Mouse (Mus musculus) forebrain, embryonic 10.5 days (tissue): ENCODE results near the gene 1810043G02Rik. TPM values are rescaled to one million over a fixed set of nuclear protein-coding genes. Genes with fewer than 3 reads are reported as not detected.
"Not testable (repeated sequence)": the region's sequence is repeated elsewhere in the genome, so short reads cannot be mapped to it uniquely, and the experiment has no call there.

Experiments used
- DNase-seq: peaks from one replicate; pipeline ENCODE4 v3.0.0-alpha.2; 2017; ENCODE audit warnings: low spot score; ENCODE audit errors: extremely low spot score
- H3K27ac ChIP-seq: fragments of 300-500 bp; sonication (generic); 2 replicates; pipeline ENCODE4 v1.5.1; 2016; ENCODE audit warnings: mild to moderate bottlenecking
- H3K27me3 ChIP-seq: fragments of 300-500 bp; sonication (generic); 2 replicates; pipeline ENCODE4 v1.6.1; 2016; ENCODE audit warnings: mild to moderate bottlenecking; ENCODE audit not compliant: poor library complexity, severe bottlenecking
- H3K36me3 ChIP-seq: fragments of 300-500 bp; sonication (generic); replicated peaks from 2 replicates; pipeline ENCODE4 v1.6.1; 2016; ENCODE audit warnings: mild to moderate bottlenecking, moderate library complexity
- H3K4me1 ChIP-seq: fragments of 300-500 bp; sonication (generic); 2 replicates; pipeline ENCODE4 v1.6.1; 2016
- H3K4me3 ChIP-seq: fragments of 300-500 bp; sonication (generic); 2 replicates; pipeline ENCODE4 v1.5.1; 2016; ENCODE audit warnings: mild to moderate bottlenecking, moderate library complexity
- H3K9me3 ChIP-seq: fragments of 300-500 bp; sonication (generic); 2 replicates; pipeline ENCODE4 v1.6.1; 2016; ENCODE audit warnings: mild to moderate bottlenecking, moderate library complexity
- WGBS: fragments of 180-500 bp; shearing (Covaris S2); methylation state at CpG from one replicate; pipeline ENCODE4 v1.1.7; 2016; 5-methylcytosine and 5-hydroxymethylcytosine counted together
- polyA plus RNA-seq: library from polyadenylated mRNA; unstranded; fragments of >200 nt; fragmentation: Nextera tagmentation; extraction: Ambion mirVana; gene quantifications from 2 replicates; pipeline ENCODE4 v1.2.1, GENCODE M21; 2016

1810043G02Rik gene
- polyA plus RNA-seq, 1 experiment from 2014 or later = 37.4 TPM

DNA sequence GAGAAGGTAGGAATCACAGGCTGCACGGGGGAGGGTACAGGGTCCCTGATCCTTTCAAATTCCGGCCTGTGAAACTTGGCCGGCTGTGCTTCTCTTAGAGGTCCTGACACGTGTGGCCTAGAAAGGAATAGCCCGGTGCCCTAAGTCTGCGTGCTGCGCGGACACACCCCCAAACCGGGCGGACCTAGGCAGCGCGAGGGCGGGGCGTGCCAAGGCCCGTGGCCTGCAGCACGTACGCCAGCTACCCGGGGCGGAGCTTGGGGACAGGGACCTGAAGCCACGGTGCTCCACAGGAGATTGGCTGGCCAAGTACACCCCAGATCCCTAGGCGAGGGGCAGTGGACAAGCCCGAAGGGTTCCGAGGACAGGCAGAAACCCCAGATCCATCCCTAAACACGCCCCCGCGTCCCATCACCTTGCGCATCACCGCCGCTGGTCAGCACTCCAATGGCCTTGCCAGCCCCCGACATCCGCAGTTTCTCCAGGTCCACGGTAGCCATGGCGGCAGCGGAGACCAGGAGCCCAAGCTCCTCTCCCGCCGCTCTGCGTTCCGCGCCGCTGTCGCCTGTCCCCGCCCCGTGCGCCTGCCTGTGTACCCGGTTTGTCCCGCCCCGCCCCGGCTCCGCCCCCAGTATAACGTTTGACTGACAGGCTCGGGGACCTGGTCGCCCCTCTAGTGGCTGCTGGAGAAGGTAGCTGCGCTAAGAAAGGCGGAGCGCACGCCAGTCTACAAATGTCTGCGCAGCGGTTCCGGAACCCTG, 31.0 kb downstream of the 1810043G02Rik start:
- Histone ChIP-seq H3K4me1 (peaks cover 60% of the 10 kb centered on the region), H3K27me3 (no peaks in the 10 kb centered on the region), H3K36me3 (peaks cover 33% of the 10 kb centered on the region), H3K4me3 (peak overlapping the region; percentile 84), H3K9me3 (0 out of 2 replicates have a peak, but pooled peaks cover under 1% of the 10 kb centered on the region), H3K27ac (peak overlapping the region; percentile 99)
- DNase-seq = peak; percentile 97
- WGBS = under 1% methylated on average over 59 of the region's 59 CpGs

- Histone ChIP-seq H3K27ac (peak within 1 kb of the TSS; percentile 99), H3K4me3 (peak within 1 kb of the TSS; percentile 84), H3K36me3 (peaks cover 28% of the 10 kb centered on the region), H3K4me1 (peaks cover 54% of the 10 kb centered on the region), H3K27me3 (no peaks in the 10 kb centered on the region), H3K9me3 (peaks cover 6% of the 10 kb centered on the region; the same call in 1 of the 2 replicates)
- DNase-seq = no peak
- WGBS = under 1% methylated on average over 9 of the region's 9 CpGs
These were observed 31.6 kb downstream of the 1810043G02Rik start, which contains the start of gene Pfkl for GRCm38 (mm10) chr10:78009945-78010293. TSS of gene Pfkl (minus strand) at chr10:78010083.

- Histone ChIP-seq H3K4me1 (peaks cover 50% of the 10 kb centered on the region), H3K27me3 (no peaks in the 10 kb centered on the region), H3K9me3 (peaks cover 6% of the 10 kb centered on the region; the same call in 1 of the 2 replicates), H3K4me3 (peak overlapping the region; percentile 84), H3K36me3 (peaks cover 24% of the 10 kb centered on the region), H3K27ac (peak overlapping the region; percentile 99)
- 21% methylated on average over 10 of the region's 10 CpGs for WGBS
- peak; percentile 42 for DNase-seq
These were observed 32.0 kb downstream of the 1810043G02Rik start for GRCm38 (mm10) chr10:78010335-78010734.

GRCm38 (mm10) chr10:78011116-78011515, 32.8 kb downstream of the 1810043G02Rik start:
- peaks cover 42% of the 10 kb centered on the region for H3K4me1 ChIP-seq
- peaks cover 16% of the 10 kb centered on the region for H3K36me3 ChIP-seq
- H3K27me3 ChIP-seq, H3K4me3 ChIP-seq, H3K9me3 ChIP-seq, H3K27ac ChIP-seq, DNase-seq: not testable (repeated sequence)
- 92% methylated on average over 5 of the region's 5 CpGs for WGBS

- Histone ChIP-seq H3K27me3 (no peaks in the 10 kb centered on the region), H3K4me3 (no peak overlapping the region), H3K27ac (no peak overlapping the region), H3K36me3 (peaks cover 5% of the 10 kb centered on the region; the same call in 1 of the 2 replicates), H3K9me3 (peaks cover 6% of the 10 kb centered on the region; the same call in 1 of the 2 replicates), H3K4me1 (peaks cover 25% of the 10 kb centered on the region)
- no peak for DNase-seq
- 94% methylated on average over 18 of the region's 18 CpGs for WGBS
These were observed 34.6 kb downstream of the 1810043G02Rik start for GRCm38 (mm10) chr10:78012661-78013495.

DNA sequence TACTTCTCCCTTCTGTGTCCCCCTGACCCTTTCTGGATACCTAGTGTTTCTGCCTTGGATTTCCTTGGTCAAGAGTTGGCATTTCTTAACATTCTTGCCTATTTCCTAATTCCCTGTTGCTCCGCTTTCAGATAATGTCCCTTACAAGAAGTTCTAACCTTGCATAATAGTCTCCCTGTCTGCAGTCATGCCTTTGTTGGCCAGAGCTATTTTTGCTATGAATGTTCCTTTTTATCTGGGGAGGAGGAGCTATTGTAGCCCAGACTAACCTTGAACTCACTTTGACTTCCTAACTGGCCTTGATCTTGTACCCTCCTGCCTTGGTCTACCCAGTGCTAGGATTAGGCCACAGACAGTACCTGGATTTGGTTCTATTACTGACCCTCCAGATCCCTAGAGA, 37.2 kb downstream of the 1810043G02Rik start:
- WGBS = 98% methylated on average over 1 of the region's 1 CpGs
- Histone ChIP-seq H3K27me3 (no peaks in the 10 kb centered on the region), H3K9me3 (peaks cover 6% of the 10 kb centered on the region; the same call in 1 of the 2 replicates), H3K4me1 (peaks cover 10% of the 10 kb centered on the region), H3K4me3 (no peak overlapping the region), H3K36me3 (no peaks in the 10 kb centered on the region), H3K27ac (no peak overlapping the region)
- no peak for DNase-seq

GRCm38 (mm10) chr10:78016366-78016765, 38.0 kb downstream of the 1810043G02Rik start:
- Histone ChIP-seq H3K4me1 (peaks cover 9% of the 10 kb centered on the region), H3K36me3 (no peaks in the 10 kb centered on the region), H3K4me3 (no peak overlapping the region), H3K27ac (no peak overlapping the region), H3K27me3 (no peaks in the 10 kb centered on the region), H3K9me3 (peaks cover 6% of the 10 kb centered on the region; the same call in 1 of the 2 replicates)
- DNase-seq = no peak
- 55% methylated on average over 5 of the region's 5 CpGs for WGBS

- Histone ChIP-seq H3K27ac (peak overlapping the region; percentile 62; the same call in 1 of the 2 replicates), H3K4me3 (peak overlapping the region; percentile 48), H3K4me1 (peaks cover 9% of the 10 kb centered on the region), H3K27me3 (no peaks in the 10 kb centered on the region), H3K9me3 (peaks cover 6% of the 10 kb centered on the region; the same call in 1 of the 2 replicates), H3K36me3 (no peaks in the 10 kb centered on the region)
- DNase-seq = peak; percentile 80
- WGBS = 26% methylated on average over 19 of the region's 19 CpGs
These were observed 40.5 kb downstream of the 1810043G02Rik start for GRCm38 (mm10) chr10:78018797-78019203.

DNA sequence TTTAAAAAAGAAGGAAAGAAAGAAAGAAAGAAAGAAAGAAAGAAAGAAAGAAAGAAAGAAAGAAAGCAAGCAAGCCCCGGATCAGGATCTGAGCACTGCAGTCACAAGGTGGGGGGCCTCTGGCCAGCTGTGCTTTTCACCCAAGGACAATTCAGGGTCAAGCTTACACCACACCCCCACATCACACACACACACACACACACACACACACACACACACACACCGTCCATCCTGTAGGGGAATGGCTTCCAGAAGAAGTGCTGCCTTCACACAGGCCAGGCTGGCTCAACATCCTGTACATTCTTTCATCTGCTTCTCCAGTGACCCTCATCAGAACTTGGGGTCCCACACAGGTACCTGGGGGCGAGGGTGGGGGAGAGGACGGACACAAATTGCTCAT, 41.0 kb downstream of the 1810043G02Rik start:
- DNase-seq = no peak
- 84% methylated on average over 4 of the region's 4 CpGs for WGBS
- no peak overlapping the region for H3K27ac ChIP-seq
- H3K27me3 ChIP-seq = no peaks in the 10 kb centered on the region
- H3K36me3 ChIP-seq = no peaks in the 10 kb centered on the region
- no peak overlapping the region for H3K4me3 ChIP-seq
- peaks cover 6% of the 10 kb centered on the region; the same call in 1 of the 2 replicates for H3K9me3 ChIP-seq
- peaks cover 9% of the 10 kb centered on the region for H3K4me1 ChIP-seq

DNA sequence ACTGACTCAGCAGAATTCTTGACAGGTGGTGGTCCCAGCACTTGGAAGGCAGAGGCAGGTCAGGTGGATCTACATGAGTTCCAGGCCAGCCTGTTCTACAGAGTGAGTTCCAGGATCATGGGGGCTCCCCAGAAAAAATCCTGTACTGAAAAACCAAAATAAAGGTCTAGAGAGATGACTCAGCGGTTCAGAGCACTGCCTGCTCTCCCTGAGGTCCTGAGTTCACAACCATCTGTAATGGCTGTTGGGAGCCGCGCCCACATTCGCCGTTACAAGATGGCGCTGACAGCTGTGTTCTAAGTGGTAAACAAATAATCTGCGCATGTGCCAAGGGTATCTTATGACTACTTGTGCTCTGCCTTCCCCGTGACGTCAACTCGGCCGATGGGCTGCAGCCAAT, 41.7 kb downstream of the 1810043G02Rik start:
- H3K4me1 ChIP-seq, H3K9me3 ChIP-seq, H3K36me3 ChIP-seq, H3K27ac ChIP-seq, H3K27me3 ChIP-seq, H3K4me3 ChIP-seq, DNase-seq: not testable (repeated sequence)
- WGBS = 93% methylated on average over 7 of the region's 11 CpGs

DNA sequence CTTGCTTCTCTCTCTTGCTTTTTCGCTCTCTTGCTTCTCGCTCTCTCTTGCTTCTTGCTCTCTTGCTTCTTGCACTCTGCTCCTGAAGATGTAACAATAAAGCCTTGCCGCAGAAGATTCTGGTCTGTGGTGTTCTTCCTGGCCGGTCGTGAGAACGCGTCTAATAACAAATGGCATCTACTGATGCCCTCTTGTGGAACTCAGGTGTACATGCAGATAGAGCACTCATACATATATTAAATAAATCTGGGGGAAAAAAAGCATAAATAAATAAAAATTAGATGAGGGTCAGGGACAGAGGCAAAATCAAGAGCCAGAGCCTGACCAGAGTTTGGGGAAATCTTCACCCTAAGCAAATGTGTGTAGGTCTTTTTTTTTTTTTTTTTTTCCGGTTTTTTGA, 47.1 kb downstream of the 1810043G02Rik start:
- H3K9me3 ChIP-seq, H3K4me1 ChIP-seq, DNase-seq, H3K36me3 ChIP-seq, H3K27me3 ChIP-seq, H3K4me3 ChIP-seq, H3K27ac ChIP-seq: not testable (repeated sequence)
- 85% methylated on average over 6 of the region's 8 CpGs for WGBS

- peak; percentile 73 for DNase-seq
- Histone ChIP-seq H3K9me3 (no peaks in the 10 kb centered on the region), H3K4me1 (no peaks in the 10 kb centered on the region), H3K27me3 (no peaks in the 10 kb centered on the region), H3K27ac (no peak overlapping the region), H3K4me3 (no peak overlapping the region), H3K36me3 (no peaks in the 10 kb centered on the region)
- WGBS = 5% methylated on average over 5 of the region's 5 CpGs
These were observed 49.8 kb downstream of the 1810043G02Rik start for GRCm38 (mm10) chr10:78028129-78028528.

DNA sequence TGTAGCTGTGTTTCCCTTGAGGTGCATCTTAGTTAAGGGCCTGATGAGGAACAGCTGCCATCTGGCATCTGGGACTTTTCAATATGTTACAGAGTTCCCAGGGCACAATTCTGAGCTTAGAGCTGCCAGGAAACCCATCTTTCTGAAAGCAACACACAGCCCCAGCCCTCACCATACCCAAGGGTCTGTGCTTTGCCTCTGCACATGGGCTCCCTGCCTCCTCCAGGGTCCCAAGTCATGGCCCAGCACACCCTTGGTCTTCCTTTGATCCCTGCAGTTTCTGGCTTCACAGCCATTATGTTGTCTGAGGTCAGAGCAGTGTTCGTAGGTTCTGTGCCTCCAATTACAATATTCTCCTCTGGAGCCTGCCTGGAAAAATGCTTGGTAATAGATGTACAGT, 50.8 kb downstream of the 1810043G02Rik start:
- no peaks in the 10 kb centered on the region for H3K9me3 ChIP-seq
- H3K4me1 ChIP-seq = no peaks in the 10 kb centered on the region
- H3K4me3 ChIP-seq = no peak overlapping the region
- no peak for DNase-seq
- H3K27ac ChIP-seq = no peak overlapping the region
- WGBS = 97% methylated on average over 1 of the region's 1 CpGs
- H3K36me3 ChIP-seq = no peaks in the 10 kb centered on the region
- no peaks in the 10 kb centered on the region for H3K27me3 ChIP-seq
